Mouse (Mus musculus): ENCODE data around the gene Fbxw7. TPM values are rescaled to one million over a fixed set of nuclear protein-coding genes. Genes with fewer than 3 reads are reported as not detected.

Fbxw7 gene
- total RNA-seq, 2 experiments from 2014 or later, result 155 to 157 TPM

DNA sequence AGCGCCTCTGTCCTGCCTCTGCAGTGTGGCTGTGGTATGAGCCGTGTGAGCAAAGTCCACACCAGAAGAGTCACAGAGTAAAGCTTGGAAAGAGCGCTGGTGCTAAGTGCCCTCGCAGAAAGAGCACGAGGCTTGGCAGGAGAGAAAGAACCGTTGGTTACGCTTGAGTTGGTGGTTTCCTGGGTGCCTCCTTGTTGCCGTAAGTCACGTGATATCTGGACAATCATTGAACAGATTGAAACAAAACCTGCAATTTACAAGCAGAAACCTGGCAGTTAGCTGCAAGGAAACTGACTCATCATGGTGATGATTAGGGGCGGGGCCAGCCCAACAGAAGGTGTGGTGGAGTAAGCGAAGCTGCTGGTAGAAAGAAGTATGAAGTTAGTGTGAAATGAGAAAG, 207.7 kb downstream of the Fbxw7 start:
- DNase-seq (ENCODE audit: low spot score in 2 of 2), result no peak

DNA sequence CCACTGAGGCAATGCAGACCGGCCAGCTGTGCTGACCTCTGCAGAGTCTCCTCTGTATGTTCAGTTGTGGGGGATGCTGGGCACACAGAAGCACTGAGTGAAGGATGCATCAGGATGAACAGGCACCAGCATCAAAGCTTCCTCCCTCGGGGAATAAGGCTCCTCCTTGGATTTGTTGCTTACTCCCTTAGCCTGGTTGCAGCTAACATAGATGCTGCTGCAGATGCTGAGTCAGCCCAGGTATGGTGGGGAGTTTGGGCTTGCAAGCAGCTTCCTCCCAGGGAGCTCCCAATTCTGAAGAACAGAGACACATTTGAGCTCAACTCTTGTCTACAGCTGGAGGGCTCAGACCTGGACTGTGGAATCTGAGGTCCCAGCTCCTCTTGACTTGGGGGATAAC, 209.2 kb downstream of the Fbxw7 start:
- DNase-seq (ENCODE audit: low spot score in 2 of 2), result no peak

DNA sequence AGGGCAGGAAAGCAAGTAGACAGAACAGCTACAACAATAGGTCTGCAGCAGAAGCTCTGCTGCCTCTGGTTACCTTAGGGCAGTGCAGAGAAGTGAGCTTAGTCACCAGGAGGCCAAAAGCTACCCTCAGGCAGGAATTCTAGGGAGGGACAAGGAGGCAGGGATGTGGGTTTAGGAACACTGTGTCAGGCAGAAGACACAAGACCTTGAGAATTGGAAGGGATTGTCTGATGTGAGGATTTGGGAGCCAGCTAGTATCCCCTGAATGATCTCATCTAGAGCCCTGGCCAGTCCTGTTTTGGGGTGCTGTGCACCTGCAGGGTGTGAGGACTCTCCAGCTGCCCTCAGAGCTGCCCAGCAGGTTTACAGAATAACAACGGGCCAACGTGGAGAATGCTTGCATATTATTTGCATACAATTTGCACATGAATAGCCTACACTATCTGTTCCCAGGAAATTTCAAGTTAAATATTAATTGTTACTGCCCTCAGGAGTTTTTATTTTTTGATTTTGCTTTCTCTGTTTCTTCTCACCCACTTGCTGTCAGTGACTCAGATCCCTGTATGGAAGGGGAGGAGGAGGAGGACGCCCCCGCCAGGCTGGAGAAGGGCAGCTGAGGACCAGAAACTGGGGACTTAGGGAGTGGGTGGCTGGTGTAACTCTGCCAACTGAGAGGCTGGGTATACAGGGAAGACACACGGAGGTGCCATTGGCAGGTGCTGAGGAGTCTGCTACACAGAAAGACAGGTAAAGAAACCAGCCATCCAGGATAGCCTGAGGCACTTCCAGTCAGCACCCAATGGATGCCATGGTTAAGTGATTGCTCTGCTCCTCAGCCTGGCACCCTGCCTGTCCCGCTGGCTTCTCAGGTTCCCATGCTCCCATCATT, 210.0 kb downstream of the Fbxw7 start:
- peak; percentile 46 to 77 for DNase-seq (ENCODE audit: low spot score in 2 of 2)

Other genes starting within 250 kb of the Fbxw7 start
- gene Arfip1, start 232.6 kb upstream of the Fbxw7 start, total RNA-seq (2021), result 10 to 100 TPM; 21.9 to 22.1 TPM
- gene Tigd4, start 221.7 kb upstream of the Fbxw7 start, total RNA-seq (2021), result under 1 TPM in 1 of 2 experiments, not detected in 1; 0.10 TPM
- gene Tmem154, start 149.1 kb upstream of the Fbxw7 start, total RNA-seq (2021), result under 1 TPM; 0.32 to 0.36 TPM

Data from layer of hippocampus, adult 18-20 months (tissue).